Mouse (Mus musculus): Measurements from ENCODE around the gene Pced1a. TPM values are rescaled to one million over a fixed set of nuclear protein-coding genes. Genes with fewer than 3 reads are reported as not detected.

The Pced1a gene
- total and polyA plus RNA-seq, 2 experiments from 2014 or later, result 12.3 to 27.5 TPM

GRCm38 (mm10) chr2:130448449-130448848 is 23.9 kb upstream of the Pced1a start:
- H3K36me3 ChIP-seq (ENCODE audit: insufficient read depth, low read length), result peaks cover 10% of the 10 kb centered on the region
- H3K27me3 ChIP-seq (ENCODE audit: insufficient read depth, low read length), result no peaks in the 10 kb centered on the region
- TF ChIP-seq CTCF (IDR thresholded peaks at IDR 0.05), result peak; percentile 41
- no peak overlapping the region for H3K27ac ChIP-seq (ENCODE audit: low read depth, low read length)
- ATAC-seq (ENCODE audit: low FRiP score), result no peak
- no peak overlapping the region for H3K4me3 ChIP-seq (ENCODE audit: low read depth, low read length)
- DNase-seq (ENCODE audit: low spot score), result no peak
- H3K9me3 ChIP-seq (ENCODE audit: low read length), result no peaks in the 10 kb centered on the region
- H3K4me2 ChIP-seq (ENCODE audit: low read depth, low read length, poor library complexity, severe bottlenecking), result no peak overlapping the region
- no peak overlapping the region for H3K9ac ChIP-seq (replicated peaks; ENCODE audit: low read length, poor library complexity, severe bottlenecking)
- H3K4me1 ChIP-seq (ENCODE audit: insufficient read depth, low read length), result peaks cover 15% of the 10 kb centered on the region

GRCm38 (mm10) chr2:130442162-130442561 is 17.7 kb upstream of the Pced1a start:
- Histone ChIP-seq H3K27me3 (ENCODE audit: insufficient read depth, low read length) (no peaks in the 10 kb centered on the region), H3K27ac (ENCODE audit: low read depth, low read length) (no peak overlapping the region), H3K9ac (replicated peaks; ENCODE audit: low read length, poor library complexity, severe bottlenecking) (no peak overlapping the region), H3K36me3 (ENCODE audit: insufficient read depth, low read length) (peaks cover 68% of the 10 kb centered on the region), H3K4me1 (ENCODE audit: insufficient read depth, low read length) (no peaks in the 10 kb centered on the region), H3K4me2 (ENCODE audit: low read depth, low read length, poor library complexity, severe bottlenecking) (no peak overlapping the region), H3K9me3 (ENCODE audit: low read length) (no peaks in the 10 kb centered on the region), H3K4me3 (ENCODE audit: low read depth, low read length) (no peak overlapping the region)
- DNase-seq (ENCODE audit: low spot score), result no peak
- 69% methylated on average over 10 of the region's 10 CpGs for WGBS
- 0 out of 2 replicates have a peak, but pooled peaks have one; percentile 2 for TF ChIP-seq CTCF (IDR thresholded peaks at IDR 0.05)
- ATAC-seq (ENCODE audit: low FRiP score), result no peak

GRCm38 (mm10) chr2:130439840-130440480 is 15.5 kb upstream of the Pced1a start:
- no peak for TF ChIP-seq CTCF (IDR thresholded peaks at IDR 0.05)
- H3K36me3 ChIP-seq (ENCODE audit: insufficient read depth, low read length), result peaks cover 71% of the 10 kb centered on the region
- H3K4me3 ChIP-seq (ENCODE audit: low read depth, low read length), result no peak overlapping the region
- no peaks in the 10 kb centered on the region for H3K27me3 ChIP-seq (ENCODE audit: insufficient read depth, low read length)
- no peak overlapping the region for H3K4me2 ChIP-seq (ENCODE audit: low read depth, low read length, poor library complexity, severe bottlenecking)
- WGBS, result 94% methylated on average over 4 of the region's 4 CpGs
- ATAC-seq (ENCODE audit: low FRiP score) (no peak), DNase-seq (ENCODE audit: low spot score) (no peak)
- no peaks in the 10 kb centered on the region for H3K4me1 ChIP-seq (ENCODE audit: insufficient read depth, low read length)
- no peaks in the 10 kb centered on the region for H3K9me3 ChIP-seq (ENCODE audit: low read length)
- no peak overlapping the region for H3K9ac ChIP-seq (replicated peaks; ENCODE audit: low read length, poor library complexity, severe bottlenecking)
- H3K27ac ChIP-seq (ENCODE audit: low read depth, low read length), result no peak overlapping the region

- Histone ChIP-seq H3K4me2 (ENCODE audit: low read depth, low read length, poor library complexity, severe bottlenecking) (no peak overlapping the region), H3K4me1 (ENCODE audit: insufficient read depth, low read length) (no peaks in the 10 kb centered on the region), H3K36me3 (ENCODE audit: insufficient read depth, low read length) (peaks cover 64% of the 10 kb centered on the region), H3K9me3 (ENCODE audit: low read length) (no peaks in the 10 kb centered on the region), H3K4me3 (ENCODE audit: low read depth, low read length) (no peak overlapping the region), H3K9ac (replicated peaks; ENCODE audit: low read length, poor library complexity, severe bottlenecking) (no peak overlapping the region), H3K27me3 (ENCODE audit: insufficient read depth, low read length) (no peaks in the 10 kb centered on the region), H3K27ac (ENCODE audit: low read depth, low read length) (no peak overlapping the region)
- no peak for ATAC-seq (ENCODE audit: low FRiP score)
- DNase-seq (ENCODE audit: low spot score), result no peak
- WGBS, result 91% methylated on average over 3 of the region's 3 CpGs
- TF ChIP-seq CTCF (IDR thresholded peaks at IDR 0.05), result no peak
Measured at GRCm38 (mm10) chr2:130438861-130439260, 14.4 kb upstream of the Pced1a start.

GRCm38 (mm10) chr2:130436769-130437168 is 12.3 kb upstream of the Pced1a start:
- H3K9me3 ChIP-seq (ENCODE audit: low read length), result no peaks in the 10 kb centered on the region
- no peak overlapping the region for H3K27ac ChIP-seq (ENCODE audit: low read depth, low read length)
- WGBS, result 97% methylated on average over 1 of the region's 1 CpGs
- H3K4me1 ChIP-seq (ENCODE audit: insufficient read depth, low read length), result no peaks in the 10 kb centered on the region
- no peaks in the 10 kb centered on the region for H3K27me3 ChIP-seq (ENCODE audit: insufficient read depth, low read length)
- ATAC-seq (ENCODE audit: low FRiP score) (no peak), DNase-seq (ENCODE audit: low spot score) (no peak)
- H3K4me2 ChIP-seq (ENCODE audit: low read depth, low read length, poor library complexity, severe bottlenecking), result no peak overlapping the region
- H3K4me3 ChIP-seq (ENCODE audit: low read depth, low read length), result no peak overlapping the region
- no peak overlapping the region for H3K9ac ChIP-seq (replicated peaks; ENCODE audit: low read length, poor library complexity, severe bottlenecking)
- peaks cover 46% of the 10 kb centered on the region for H3K36me3 ChIP-seq (ENCODE audit: insufficient read depth, low read length)
- TF ChIP-seq CTCF (IDR thresholded peaks at IDR 0.05), result no peak

- 28% methylated on average over 4 of the region's 4 CpGs for WGBS
- no peak overlapping the region for H3K4me2 ChIP-seq (ENCODE audit: low read depth, low read length, poor library complexity, severe bottlenecking)
- no peak for ATAC-seq (ENCODE audit: low FRiP score)
Measured at GRCm38 (mm10) chr2:130433152-130433551, 8.7 kb upstream of the Pced1a start.

More at GRCm38 (mm10) chr2:130433152-130433551, 8.7 kb upstream of the Pced1a start:
- TF ChIP-seq CTCF (IDR thresholded peaks at IDR 0.05), result peak; percentile 77
- H3K4me1 ChIP-seq (ENCODE audit: insufficient read depth, low read length), result no peaks in the 10 kb centered on the region
- H3K27ac ChIP-seq (ENCODE audit: low read depth, low read length), result no peak overlapping the region
- H3K9ac ChIP-seq (replicated peaks; ENCODE audit: low read length, poor library complexity, severe bottlenecking), result no peak overlapping the region
- DNase-seq (ENCODE audit: low spot score), result peak; percentile 71
- H3K9me3 ChIP-seq (ENCODE audit: low read length), result no peaks in the 10 kb centered on the region
- H3K36me3 ChIP-seq (ENCODE audit: insufficient read depth, low read length), result peaks cover 14% of the 10 kb centered on the region
- no peak overlapping the region for H3K4me3 ChIP-seq (ENCODE audit: low read depth, low read length)
- H3K27me3 ChIP-seq (ENCODE audit: insufficient read depth, low read length), result no peaks in the 10 kb centered on the region
